11 mouse cellular contexts compared by ENCODE assay signal in genomic region chr10:39162666-39163484, GRCm38 (mm10). TPM values are rescaled to one million over a fixed set of nuclear protein-coding genes. Genes with fewer than 3 reads are reported as not detected.
DNase-seq lines count a peak whose midpoint lies in the region; ATAC-seq and TF ChIP-seq lines count a peak whose summit lies in the region.
"Had no signal": no experiment of that assay in that cellular context is flagged by ENCODE, and none has a peak within 500 bp of the region (broad histone marks: within the 10 kb centered on the region; RNA-seq: fewer than 3 reads in every experiment).

No protein-coding gene starts in this region.

- WGBS in liver, embryonic 11.5 days: 51% methylated on average over 18 of the region's 18 CpGs
- 48% methylated on average over 18 of the region's 18 CpGs for WGBS in liver, embryonic 12.5 days (ENCODE audit: insufficient replicate concordance)
- WGBS in forebrain, embryonic 10.5 days: 69% methylated on average over 18 of the region's 18 CpGs

- no peaks in the 10 kb centered on the region for H3K79me2 ChIP-seq in myocyte (ENCODE audit: control insufficient read depth, insufficient read depth)

- H3K4me2 ChIP-seq in liver, embryonic 11.5 days: peak overlapping the region; percentile 24
- H3K4me2 ChIP-seq in liver, embryonic 12.5 days: no peak overlapping the region
- H3K4me2 ChIP-seq in myocyte (ENCODE audit: low read depth): peak overlapping the region; percentile 12

- H3K9me3 ChIP-seq in liver, embryonic 11.5 days (ENCODE audit: control insufficient read depth, low read length): no peaks in the 10 kb centered on the region
- no peaks in the 10 kb centered on the region for H3K9me3 ChIP-seq in liver, embryonic 12.5 days (replicated peaks)
- H3K9me3 ChIP-seq in forebrain, embryonic 10.5 days: no peaks in the 10 kb centered on the region

- no peak for TF ChIP-seq CTCF in left cerebral cortex, adult 2 months (IDR thresholded peaks at IDR 0.05)

- no peak overlapping the region for H3ac ChIP-seq in myocyte (ENCODE audit: control insufficient read depth, insufficient read length)

- H3K27ac ChIP-seq in liver, embryonic 11.5 days (ENCODE audit: low read depth, low read length): no peak overlapping the region
- no peak overlapping the region for H3K27ac ChIP-seq in liver, embryonic 12.5 days
- H3K27ac ChIP-seq in left cerebral cortex, adult 2 months: no peak overlapping the region
- H3K27ac ChIP-seq in forebrain, embryonic 10.5 days: no peak overlapping the region

- intact Hi-C loops in left cerebral cortex, adult 2 months (cut with DNase I): no loop called here

- DNase-seq in adrenal gland, adult (ENCODE audit: inconsistent age in 2 of 2, low spot score in 1 of 2): peak; percentile 21 to 82
- DNase-seq in adrenal gland, postnatal 4 days (ENCODE audit: low spot score in 2 of 2): no peak
- no peak for DNase-seq in liver, embryonic 11.5 days (ENCODE audit: low spot score)
- peak; percentile 32 for DNase-seq in kidney, postnatal 14 days
- DNase-seq in left cerebral cortex, adult 2 months (ENCODE audit: extremely low spot score in 1 of 2, low spot score in 2 of 2): no peak
- no peak for DNase-seq in forebrain, embryonic 10.5 days (ENCODE audit: extremely low spot score, low spot score)

- H3K4me1 ChIP-seq in liver, embryonic 11.5 days (replicated peaks; ENCODE audit: control insufficient read depth, insufficient read depth, low read length): no peaks in the 10 kb centered on the region
- H3K4me1 ChIP-seq in liver, embryonic 12.5 days: no peaks in the 10 kb centered on the region
- H3K4me1 ChIP-seq in forebrain, embryonic 10.5 days: peaks cover 19% of the 10 kb centered on the region

- H3K27me3 ChIP-seq in liver, embryonic 11.5 days (replicated peaks; ENCODE audit: control insufficient read depth, insufficient read depth, low read length): no peaks in the 10 kb centered on the region; the same call in 1 of the 2 replicates
- peaks cover 43% of the 10 kb centered on the region for H3K27me3 ChIP-seq in liver, embryonic 12.5 days (replicated peaks)
- H3K27me3 ChIP-seq in myocyte (ENCODE audit: control insufficient read depth, insufficient read depth, insufficient read length): no peaks in the 10 kb centered on the region
- H3K27me3 ChIP-seq in forebrain, embryonic 10.5 days (ENCODE audit: poor library complexity, severe bottlenecking): peaks cover 9% of the 10 kb centered on the region

- H3K4me3 ChIP-seq in liver, embryonic 11.5 days (ENCODE audit: low read depth, low read length): no peak overlapping the region
- H3K4me3 ChIP-seq in liver, embryonic 12.5 days: no peak overlapping the region
- H3K4me3 ChIP-seq in myocyte: no peak overlapping the region
- no peak overlapping the region for H3K4me3 ChIP-seq in left cerebral cortex, adult 2 months
- no peak overlapping the region for H3K4me3 ChIP-seq in forebrain, embryonic 10.5 days

- no peaks in the 10 kb centered on the region for H3K36me3 ChIP-seq in liver, embryonic 11.5 days (ENCODE audit: control insufficient read depth, insufficient read depth, low read length)
- no peaks in the 10 kb centered on the region for H3K36me3 ChIP-seq in liver, embryonic 12.5 days
- no peaks in the 10 kb centered on the region for H3K36me3 ChIP-seq in myocyte (ENCODE audit: control insufficient read depth, insufficient read depth)
- no peaks in the 10 kb centered on the region for H3K36me3 ChIP-seq in forebrain, embryonic 10.5 days (replicated peaks)

- no peak for ATAC-seq in liver, embryonic 11.5 days (replicated peaks; ENCODE audit: low FRiP score)
- no peak for ATAC-seq in liver, embryonic 12.5 days
- ATAC-seq: forebrain, embryonic 16.5 days; inflammation-experienced regulatory T-cells, adult 6 months had no signal

- H3K9ac ChIP-seq in liver, embryonic 11.5 days (ENCODE audit: low read depth, low read length): no peak overlapping the region
- no peak overlapping the region for H3K9ac ChIP-seq in liver, embryonic 12.5 days

- TF ChIP-seq POLR2A in myocyte (IDR thresholded peaks at IDR 0.05; ENCODE audit: insufficient read length, low read depth): no peak

TF ChIP-seq in myocyte, 11 proteins besides CTCF, POLR2A, EP300 and RAD21:
- TF ChIP-seq SRF (IDR thresholded peaks at IDR 0.05; ENCODE audit: control insufficient read depth, insufficient read length, low read depth) (no peak), MYOD1 (IDR thresholded peaks at IDR 0.05; ENCODE audit: control insufficient read depth in 1 of 3, insufficient read length in 2 of 3, low read depth in 2 of 3) (no peak), POLR2AphosphoS2 (IDR thresholded peaks at IDR 0.05; ENCODE audit: insufficient read length, low read depth) (no peak), CEBPB (IDR thresholded peaks at IDR 0.05; ENCODE audit: insufficient read depth, poor library complexity, severe bottlenecking) (no peak), MYOG (IDR thresholded peaks at IDR 0.05; ENCODE audit: control insufficient read depth in 1 of 3, insufficient read depth in 1 of 3, insufficient read length in 2 of 3, low read depth in 2 of 3) (no peak), TCF12 (IDR thresholded peaks at IDR 0.05; ENCODE audit: insufficient read depth, poor library complexity, severe bottlenecking) (no peak), TCF3 (IDR thresholded peaks at IDR 0.05; ENCODE audit: insufficient read length, low read depth) (no peak), USF1 (IDR thresholded peaks at IDR 0.05; ENCODE audit: low read depth) (no peak), E2F4 (IDR thresholded peaks at IDR 0.05; ENCODE audit: insufficient read depth) (no peak), MAX (IDR thresholded peaks at IDR 0.05; ENCODE audit: low read depth) (no peak), REST (IDR thresholded peaks at IDR 0.05; ENCODE audit: insufficient read depth, insufficient read length) (no peak)

RNA-seq across cellular contexts. Expression of gene Ccn6, which starts 0.7 kb away (rescaled TPM):
- 1 to 10 TPM in 1 of 2 experiments, under 1 TPM in 1; 0.62 to 1.2 TPM for total RNA-seq in adrenal gland, postnatal 4 days (2021)
- 0.29 TPM in 1 of 2 replicates, not detected in the other for polyA plus RNA-seq in liver, embryonic 11.5 days (2014; fragmentation: Nextera tagmentation; extraction: Ambion mirVana)
- polyA plus RNA-seq in liver, embryonic 12.5 days (2016; fragmentation: Nextera tagmentation; extraction: Ambion mirVana): not detected in 2 replicates
- not detected for polyA plus RNA-seq in myocyte (2012; fragmentation: generic; extraction: Trizol)
- under 1 TPM in 1 of 2 experiments, not detected in 1; 0.57 TPM for total RNA-seq in left cerebral cortex, adult 2 months (2021)
- polyA plus RNA-seq in forebrain, embryonic 10.5 days (2016; fragmentation: Nextera tagmentation; extraction: Ambion mirVana): 0.17 and 0.22 TPM in 2 replicates
- total RNA-seq: megakaryocyte-erythroid progenitor cell, adult 5-6 weeks had no signal

RNA-seq across cellular contexts. Expression of gene Tube1, which starts 29.1 kb away (rescaled TPM):
- total RNA-seq in adrenal gland, postnatal 4 days (2021): 1 to 10 TPM; 5.5 to 5.7 TPM
- polyA plus RNA-seq in liver, embryonic 11.5 days (2014; fragmentation: Nextera tagmentation; extraction: Ambion mirVana): 16.4 and 17.8 TPM in 2 replicates
- polyA plus RNA-seq in liver, embryonic 12.5 days (2016; fragmentation: Nextera tagmentation; extraction: Ambion mirVana): 8.6 and 9.0 TPM in 2 replicates
- 2.1 TPM for polyA plus RNA-seq in myocyte (2012; fragmentation: generic; extraction: Trizol)
- total RNA-seq in left cerebral cortex, adult 2 months (2021): 1 to 10 TPM; 2.8 to 3.5 TPM
- 25.4 and 29.2 TPM in 2 replicates for polyA plus RNA-seq in forebrain, embryonic 10.5 days (2016; fragmentation: Nextera tagmentation; extraction: Ambion mirVana)

RNA-seq across cellular contexts. Expression of gene Fam229b, which starts 29.2 kb away (rescaled TPM):
- total RNA-seq in adrenal gland, postnatal 4 days (2021): 1 to 10 TPM; 5.3 to 7.3 TPM
- 3.0 and 4.1 TPM in 2 replicates for polyA plus RNA-seq in liver, embryonic 11.5 days (2014; fragmentation: Nextera tagmentation; extraction: Ambion mirVana)
- polyA plus RNA-seq in liver, embryonic 12.5 days (2016; fragmentation: Nextera tagmentation; extraction: Ambion mirVana): 1.6 and 1.9 TPM in 2 replicates
- 5.3 TPM for polyA plus RNA-seq in myocyte (2012; fragmentation: generic; extraction: Trizol)
- total RNA-seq in left cerebral cortex, adult 2 months (2021): 10 to 100 TPM; 13.8 to 14.9 TPM
- polyA plus RNA-seq in forebrain, embryonic 10.5 days (2016; fragmentation: Nextera tagmentation; extraction: Ambion mirVana): 13.0 and 14.3 TPM in 2 replicates
- total RNA-seq: megakaryocyte-erythroid progenitor cell, adult 5-6 weeks had no signal

Comparison
In these comparisons a context has a peak if more than half of its experiments do, and no peak if none do; other contexts are left out.
1. DNase-seq: peak in adrenal gland, adult (2 of 2) and kidney, postnatal 14 days (single experiment); none in adrenal gland, postnatal 4 days (0 of 2), liver, embryonic 11.5 days (single experiment), left cerebral cortex, adult 2 months (0 of 2) and forebrain, embryonic 10.5 days (single experiment).